Mouse (Mus musculus) layer of hippocampus, postnatal 25 days (tissue): ENCODE measurements around the gene Orai1. TPM values are rescaled to one million over a fixed set of nuclear protein-coding genes. Genes with fewer than 3 reads are reported as not detected.

ENCODE experiments used
- DNase-seq, 2 experiments: peaks; one replicate each; pipeline ENCODE4 v3.0.0; 2022; ENCODE audit warnings: mixed read lengths in 2 of 2, low spot score in 1 of 2; ENCODE audit errors: extremely low spot score in 1 of 2
- total RNA-seq, 2 experiments: library from RNA; stranded (reverse); gene quantifications; 2 replicates each; pipeline ENCODE4 v1.2.3; 2021

Gene Orai1
- total RNA-seq, 2 experiments from 2014 or later: 11.0 to 11.7 TPM

GRCm38 (mm10) chr5:122994303-122994846, 20.5 kb upstream of the Orai1 start:
- peak in 1 of 2 experiments; percentile 81 for DNase-seq

- DNase-seq: no peak
Measured at GRCm38 (mm10) chr5:122994910-122995309, 20.0 kb upstream of the Orai1 start.

- DNase-seq: no peak
Measured at GRCm38 (mm10) chr5:122997205-122998204, 17.4 kb upstream of the Orai1 start.

- no peak for DNase-seq
Measured at GRCm38 (mm10) chr5:123000901-123001300, 14.0 kb upstream of the Orai1 start.

GRCm38 (mm10) chr5:123005716-123006592, 8.9 kb upstream of the Orai1 start:
- no peak for DNase-seq

GRCm38 (mm10) chr5:123008877-123009493, 5.9 kb upstream of the Orai1 start:
- no peak for DNase-seq

DNA sequence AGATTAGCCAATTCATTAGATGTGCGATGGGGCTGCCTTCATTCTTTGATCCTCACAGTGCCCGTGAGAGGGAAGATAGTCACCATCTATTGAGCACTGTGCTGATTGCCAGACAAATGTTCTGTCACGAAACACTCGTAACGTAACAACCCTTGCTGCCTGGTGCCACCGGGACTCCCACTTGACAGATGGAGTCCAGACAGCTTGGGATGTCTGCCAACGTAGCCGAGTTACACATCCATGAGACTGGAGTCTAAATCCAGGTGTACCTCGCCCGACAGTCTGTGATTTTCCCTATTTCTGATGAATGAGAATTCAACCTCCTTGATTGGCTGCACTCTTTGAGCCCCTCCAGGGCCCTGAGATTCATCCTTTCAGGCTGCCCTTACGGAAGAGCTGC, 5.0 kb upstream of the Orai1 start:
- DNase-seq: no peak

DNA sequence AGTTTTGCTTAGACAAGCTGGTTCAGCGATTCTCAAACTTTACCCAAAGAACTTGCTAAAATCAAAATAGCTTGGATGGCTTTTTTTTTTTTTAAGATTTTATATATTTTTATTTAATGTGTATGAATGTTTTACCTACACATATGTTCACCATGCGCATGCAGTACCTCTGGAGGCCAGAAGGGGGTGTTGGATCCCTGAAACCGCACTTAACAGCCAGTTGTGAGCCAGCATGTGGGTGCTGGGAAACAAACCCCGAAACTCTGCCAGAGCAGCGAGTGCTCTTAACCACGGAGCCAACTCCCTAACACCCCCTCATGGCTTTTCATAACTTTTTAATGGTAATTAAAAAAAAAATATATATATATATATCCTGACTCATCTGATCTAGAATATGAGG, 4.1 kb upstream of the Orai1 start:
- no peak for DNase-seq

- no peak for DNase-seq
Measured at GRCm38 (mm10) chr5:123011705-123012104, 3.2 kb upstream of the Orai1 start.

GRCm38 (mm10) chr5:123013599-123014315, 1.1 kb upstream of the Orai1 start:
- peak in 1 of 2 experiments; percentile 65 for DNase-seq

GRCm38 (mm10) chr5:123015915-123016314, 1.0 kb downstream of the Orai1 start:
- DNase-seq: no peak

DNA sequence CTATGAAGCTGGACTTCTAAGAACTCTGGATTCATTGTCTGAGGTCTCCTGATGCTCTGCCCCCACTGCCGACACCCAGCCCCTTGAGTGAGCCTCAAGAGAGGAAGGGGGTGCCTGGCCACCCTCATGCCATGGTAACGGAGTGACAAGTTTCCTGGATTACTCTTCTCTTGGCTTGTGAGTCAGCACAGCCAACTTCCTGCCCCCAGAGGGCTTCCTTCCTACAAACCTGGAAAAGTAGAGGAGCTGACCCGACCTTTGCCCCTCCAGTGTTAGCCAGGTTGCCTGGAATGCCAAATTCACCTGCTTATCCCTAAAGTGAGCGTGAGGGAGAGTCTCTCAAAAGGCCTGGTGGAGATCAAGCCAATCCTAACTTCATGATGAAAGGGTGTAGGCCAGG, 2.6 kb downstream of the Orai1 start:
- DNase-seq: no peak

GRCm38 (mm10) chr5:123019336-123020016, 4.6 kb downstream of the Orai1 start:
- no peak for DNase-seq

- DNase-seq: no peak
Measured at GRCm38 (mm10) chr5:123020426-123020825, 5.6 kb downstream of the Orai1 start.

- no peak for DNase-seq
Measured at GRCm38 (mm10) chr5:123021438-123021837, 6.6 kb downstream of the Orai1 start.

DNA sequence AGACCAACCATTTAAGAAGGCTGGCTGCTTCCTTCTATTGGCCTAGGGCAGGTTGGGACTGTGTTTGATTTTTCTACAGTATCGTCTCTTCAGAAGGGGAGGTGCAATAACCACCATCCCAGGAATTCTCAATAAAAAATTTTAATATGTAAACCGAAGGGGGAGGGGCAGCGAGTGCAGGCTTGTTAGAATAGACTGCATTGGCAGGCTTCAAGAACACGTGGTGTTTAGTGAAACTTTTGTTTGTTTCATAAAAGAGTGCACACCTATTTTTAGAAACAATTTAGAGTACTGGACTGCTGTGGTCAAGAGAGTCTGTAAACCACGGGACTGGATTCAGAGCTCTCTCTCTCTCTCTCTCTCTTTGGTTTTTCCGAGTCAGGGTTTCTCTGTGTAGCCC, 8.2 kb downstream of the Orai1 start:
- DNase-seq: no peak

- no peak for DNase-seq
Measured at GRCm38 (mm10) chr5:123024312-123024711, 9.4 kb downstream of the Orai1 start.

DNA sequence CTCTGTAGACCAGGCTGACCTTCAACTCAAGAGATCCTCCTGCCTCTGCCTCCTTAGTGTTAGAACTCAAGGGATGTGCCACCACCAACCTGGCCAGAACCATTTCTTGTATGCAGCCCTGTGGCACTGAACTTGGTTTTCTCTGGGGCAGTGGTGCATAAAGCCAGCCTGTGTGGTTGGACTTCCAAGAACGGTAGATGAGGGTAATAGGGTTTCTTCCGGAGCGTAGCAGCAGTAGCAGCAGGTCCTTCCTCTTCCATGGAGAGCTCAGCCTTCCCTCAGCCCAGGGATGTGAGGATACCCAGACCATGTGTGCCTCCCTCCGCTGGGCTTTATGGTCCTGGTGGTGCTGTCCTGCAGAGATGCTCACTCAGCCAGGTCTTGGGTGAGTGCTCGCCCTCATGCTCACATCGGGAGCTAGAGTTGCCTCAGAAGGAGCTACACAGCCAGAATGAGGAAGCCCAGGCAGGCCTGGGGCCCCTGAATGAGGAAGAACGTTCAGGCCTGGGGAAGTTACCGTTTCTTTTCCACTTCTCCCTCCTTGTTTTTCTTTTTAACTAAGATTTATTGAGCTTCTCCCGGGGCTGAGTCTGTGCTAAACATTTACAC, 10.2 kb downstream of the Orai1 start:
- no peak for DNase-seq

DNA sequence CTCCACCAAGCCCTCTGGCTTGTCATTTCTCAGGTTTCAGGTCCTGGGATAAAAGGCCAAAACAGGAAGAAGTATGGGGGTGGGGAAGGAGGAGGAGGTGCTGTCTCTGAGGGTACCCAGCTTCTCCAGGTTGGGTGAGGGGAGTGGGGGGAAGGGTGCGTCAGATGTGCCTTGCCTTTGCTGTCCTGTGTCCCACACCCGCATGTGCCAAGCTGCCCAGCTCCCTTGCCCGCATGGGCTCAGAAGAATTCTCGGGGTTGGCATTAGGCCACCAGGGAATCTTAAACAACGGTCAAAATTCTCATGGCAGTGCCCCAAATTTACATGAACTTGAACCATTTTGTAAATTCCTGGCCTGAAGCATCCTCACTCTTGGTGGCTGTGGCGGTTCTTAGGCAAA, 11.5 kb downstream of the Orai1 start:
- no peak for DNase-seq
